Mouse (Mus musculus) hematopoietic multipotent progenitor cell, adult 10-12 weeks (in vitro differentiated cells): ENCODE measurements around the gene Fam98a. TPM values are rescaled to one million over a fixed set of nuclear protein-coding genes. Genes with fewer than 3 reads are reported as not detected.

Experiments
- polyA plus RNA-seq: library from polyadenylated mRNA; stranded (reverse); fragments of >175 nt; gene quantifications from 2 replicates; pipeline ENCODE4 v1.2.3, GENCODE M21; 2012; ENCODE audit warnings: low replicate concordance

Fam98a gene
- polyA plus RNA-seq, result 9.4 and 10.4 TPM in 2 replicates

DNA sequence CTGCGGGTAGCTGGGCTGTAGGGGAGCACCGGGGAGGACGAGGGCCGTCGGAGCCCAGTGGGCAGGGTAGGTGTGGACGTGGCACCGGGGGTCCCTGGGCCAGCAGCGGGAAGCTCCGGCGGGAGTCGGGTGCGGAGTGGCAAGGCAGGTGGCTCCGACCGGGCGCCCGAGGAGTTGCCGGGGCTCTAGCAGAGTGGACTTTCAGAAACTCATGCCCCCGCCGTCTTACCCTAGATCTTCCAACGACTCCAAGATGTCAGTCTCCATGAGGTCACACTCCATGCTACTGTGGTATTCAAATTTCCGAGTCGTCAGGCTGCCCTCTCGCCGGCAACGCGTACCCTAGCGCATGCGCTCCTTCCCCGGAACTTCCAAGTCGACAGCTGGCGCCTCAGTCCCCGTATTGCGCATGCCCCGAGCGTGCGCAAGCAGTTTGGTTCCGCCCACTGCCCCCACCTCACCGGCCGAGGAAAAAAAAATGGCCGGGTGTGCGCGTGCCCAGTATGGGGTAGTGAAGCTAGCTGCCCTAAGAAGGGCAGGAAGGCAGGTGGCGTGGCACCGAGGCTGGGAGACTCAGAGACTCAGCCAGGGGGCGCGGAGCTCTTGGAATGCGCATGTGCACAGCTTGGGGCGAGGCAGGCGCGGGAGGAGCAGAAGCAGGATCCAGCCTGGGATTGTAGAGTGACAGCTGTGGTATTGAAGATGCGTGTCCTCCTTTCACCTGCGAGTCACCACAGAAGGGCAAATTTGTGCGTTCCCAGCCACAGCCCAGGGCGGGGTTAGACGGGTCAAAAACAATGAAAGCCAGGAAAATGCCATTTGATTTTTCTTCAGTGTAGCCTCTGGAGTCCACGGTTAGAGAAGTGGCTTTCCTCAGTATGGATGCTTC, at the start of gene Fam98a:
Fam98a (minus strand) TSS at position 435 of the 889 bp plus-strand sequence.

Other genes with a start within 250 kb of the Fam98a start
- gene Rasgrp3, start 116.0 kb downstream of the Fam98a start, polyA plus RNA-seq, result 5.1 and 16.2 TPM in 2 replicates